Mouse (Mus musculus): ENCODE measurements around the gene Mpig6b.

DNA sequence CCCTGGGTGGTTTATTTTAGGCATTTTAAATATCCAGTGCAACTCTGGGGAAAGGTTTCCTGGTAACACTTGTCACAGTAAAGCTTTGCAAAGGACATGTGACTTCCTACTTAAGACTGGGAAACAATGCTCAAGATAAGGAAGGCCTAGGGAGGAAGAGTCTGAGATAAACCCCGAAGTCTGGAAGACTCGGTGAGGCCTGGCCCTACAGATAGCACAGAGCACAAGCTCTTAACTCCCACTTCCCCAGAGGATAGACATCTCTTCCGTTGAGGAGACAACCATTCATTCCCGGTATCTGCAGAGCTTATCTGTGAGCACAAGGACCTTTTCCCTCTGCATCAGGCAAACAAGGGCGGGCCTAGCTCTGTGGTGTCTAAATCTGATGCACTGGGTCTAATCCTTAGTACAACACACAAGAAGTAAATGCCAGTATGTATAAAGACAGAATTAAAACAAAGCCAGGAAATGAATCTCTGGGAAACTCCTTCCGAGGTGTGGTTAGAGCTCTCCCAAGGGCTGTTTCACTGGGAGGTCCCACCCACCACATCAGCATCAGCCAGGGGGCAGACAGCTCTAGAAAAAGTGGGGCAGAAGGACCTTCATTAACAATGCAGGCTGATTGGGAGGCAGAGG lies 44.0 kb downstream of the Mpig6b start:
- TF ChIP-seq CTCF (conservative IDR thresholded peaks at IDR 0.05; ENCODE audit: insufficient read depth, insufficient read length, low read depth, low read length) (no peak), POLR2A (IDR thresholded peaks at IDR 0.05; ENCODE audit: low read depth, low read length) (no peak)
